Mouse (Mus musculus): ENCODE measurements around the gene Pnkd. TPM values are rescaled to one million over a fixed set of nuclear protein-coding genes. Genes with fewer than 3 reads are reported as not detected.

The Pnkd gene
- total and polyA plus RNA-seq, 2 experiments from 2014 or later = 116 to 135 TPM

GRCm38 (mm10) chr1:74302835-74303234, 18.1 kb downstream of the Pnkd start:
- H3K4me3 ChIP-seq (ENCODE audit: low read depth, low read length) = no peak overlapping the region
- 78% methylated on average over 2 of the region's 2 CpGs for WGBS
- TF ChIP-seq CTCF (IDR thresholded peaks at IDR 0.05) = no peak
- no peak overlapping the region for H3K9ac ChIP-seq (replicated peaks; ENCODE audit: low read length, poor library complexity, severe bottlenecking)
- no peak overlapping the region for H3K4me2 ChIP-seq (ENCODE audit: low read depth, low read length, poor library complexity, severe bottlenecking)
- peaks cover 9% of the 10 kb centered on the region for H3K27me3 ChIP-seq (ENCODE audit: insufficient read depth, low read length)
- H3K4me1 ChIP-seq (ENCODE audit: insufficient read depth, low read length) = 0 out of 2 replicates have a peak, but pooled peaks cover 3% of the 10 kb centered on the region
- H3K36me3 ChIP-seq (ENCODE audit: insufficient read depth, low read length) = peaks cover 3% of the 10 kb centered on the region; the same call in 1 of the 2 replicates
- H3K27ac ChIP-seq (ENCODE audit: low read depth, low read length) = no peak overlapping the region
- H3K9me3 ChIP-seq (ENCODE audit: low read length) = no peaks in the 10 kb centered on the region
- DNase-seq (ENCODE audit: low spot score) (no peak), ATAC-seq (ENCODE audit: low FRiP score) (no peak)

- Histone ChIP-seq H3K27me3 (ENCODE audit: insufficient read depth, low read length) (peaks cover 9% of the 10 kb centered on the region), H3K9me3 (ENCODE audit: low read length) (no peaks in the 10 kb centered on the region), H3K27ac (ENCODE audit: low read depth, low read length) (peak overlapping the region; percentile 39; the same call in 1 of the 2 replicates), H3K36me3 (ENCODE audit: insufficient read depth, low read length) (0 out of 2 replicates have a peak, but pooled peaks cover 3% of the 10 kb centered on the region), H3K4me3 (ENCODE audit: low read depth, low read length) (peak overlapping the region; percentile 41), H3K9ac (replicated peaks; ENCODE audit: low read length, poor library complexity, severe bottlenecking) (peak overlapping the region; percentile 51), H3K4me2 (ENCODE audit: low read depth, low read length, poor library complexity, severe bottlenecking) (peak overlapping the region; percentile 56), H3K4me1 (ENCODE audit: insufficient read depth, low read length) (0 out of 2 replicates have a peak, but pooled peaks cover 3% of the 10 kb centered on the region)
- WGBS = 4% methylated on average over 38 of the region's 56 CpGs
- no peak; the same call in 1 of the 2 replicates for TF ChIP-seq CTCF (IDR thresholded peaks at IDR 0.05)
- DNase-seq (ENCODE audit: low spot score) = peak; percentile 36
- peak; percentile 85 for ATAC-seq (ENCODE audit: low FRiP score)
Measured at GRCm38 (mm10) chr1:74303509-74304338, 19.0 kb downstream of the Pnkd start.

GRCm38 (mm10) chr1:74304339-74304790, 19.6 kb downstream of the Pnkd start:
- 27% methylated on average over 12 of the region's 12 CpGs for WGBS
- H3K9me3 ChIP-seq (ENCODE audit: low read length) = no peaks in the 10 kb centered on the region
- H3K4me2 ChIP-seq (ENCODE audit: low read depth, low read length, poor library complexity, severe bottlenecking) = peak overlapping the region; percentile 56
- peak overlapping the region; percentile 41 for H3K4me3 ChIP-seq (ENCODE audit: low read depth, low read length)
- no peaks in the 10 kb centered on the region for H3K36me3 ChIP-seq (ENCODE audit: insufficient read depth, low read length)
- peak overlapping the region; percentile 51 for H3K9ac ChIP-seq (replicated peaks; ENCODE audit: low read length, poor library complexity, severe bottlenecking)
- ATAC-seq (ENCODE audit: low FRiP score) (no peak), DNase-seq (ENCODE audit: low spot score) (no peak)
- no peak for TF ChIP-seq CTCF (IDR thresholded peaks at IDR 0.05)
- H3K4me1 ChIP-seq (ENCODE audit: insufficient read depth, low read length) = 0 out of 2 replicates have a peak, but pooled peaks cover 3% of the 10 kb centered on the region
- peaks cover 9% of the 10 kb centered on the region for H3K27me3 ChIP-seq (ENCODE audit: insufficient read depth, low read length)
- H3K27ac ChIP-seq (ENCODE audit: low read depth, low read length) = peak overlapping the region; percentile 39; the same call in 1 of the 2 replicates

- 86% methylated on average over 4 of the region's 4 CpGs for WGBS
Measured at GRCm38 (mm10) chr1:74304946-74305345, 20.2 kb downstream of the Pnkd start.

GRCm38 (mm10) chr1:74305522-74305921, 20.8 kb downstream of the Pnkd start, which contains the start of gene Tmbim1:
TSS of gene Tmbim1 (minus strand) at chr1:74305622.
- DNase-seq (ENCODE audit: low spot score) (no peak), ATAC-seq (ENCODE audit: low FRiP score) (no peak)
- no peak for TF ChIP-seq CTCF (IDR thresholded peaks at IDR 0.05)
- H3K27ac ChIP-seq (ENCODE audit: low read depth, low read length) = no peak within 1 kb of the TSS
- H3K9ac ChIP-seq (replicated peaks; ENCODE audit: low read length, poor library complexity, severe bottlenecking) = no peak within 1 kb of the TSS
- 94% methylated on average over 2 of the region's 2 CpGs for whole genome bisulfite sequencing
- H3K4me2 ChIP-seq (ENCODE audit: low read depth, low read length, poor library complexity, severe bottlenecking) = no peak within 1 kb of the TSS
- H3K9me3 ChIP-seq (ENCODE audit: low read length) = no peaks in the 10 kb centered on the region
- H3K27me3 ChIP-seq (ENCODE audit: insufficient read depth, low read length) = peaks cover 9% of the 10 kb centered on the region
- no peaks in the 10 kb centered on the region for H3K36me3 ChIP-seq (ENCODE audit: insufficient read depth, low read length)
- H3K4me3 ChIP-seq (ENCODE audit: low read depth, low read length) = no peak within 1 kb of the TSS
- 0 out of 2 replicates have a peak, but pooled peaks cover 3% of the 10 kb centered on the region for H3K4me1 ChIP-seq (ENCODE audit: insufficient read depth, low read length)

More at GRCm38 (mm10) chr1:74304946-74305345, 20.2 kb downstream of the Pnkd start:
- H3K27ac ChIP-seq (ENCODE audit: low read depth, low read length) = no peak overlapping the region
- no peaks in the 10 kb centered on the region for H3K9me3 ChIP-seq (ENCODE audit: low read length)
- peaks cover 9% of the 10 kb centered on the region for H3K27me3 ChIP-seq (ENCODE audit: insufficient read depth, low read length)
- H3K9ac ChIP-seq (replicated peaks; ENCODE audit: low read length, poor library complexity, severe bottlenecking) = no peak overlapping the region
- no peaks in the 10 kb centered on the region for H3K36me3 ChIP-seq (ENCODE audit: insufficient read depth, low read length)
- TF ChIP-seq CTCF (IDR thresholded peaks at IDR 0.05) = no peak
- no peak for ATAC-seq (ENCODE audit: low FRiP score)
- H3K4me2 ChIP-seq (ENCODE audit: low read depth, low read length, poor library complexity, severe bottlenecking) = no peak overlapping the region
- no peak overlapping the region for H3K4me3 ChIP-seq (ENCODE audit: low read depth, low read length)
- DNase-seq (ENCODE audit: low spot score) = no peak
- 0 out of 2 replicates have a peak, but pooled peaks cover 3% of the 10 kb centered on the region for H3K4me1 ChIP-seq (ENCODE audit: insufficient read depth, low read length)

GRCm38 (mm10) chr1:74307146-74307545, 22.4 kb downstream of the Pnkd start:
- DNase-seq (ENCODE audit: low spot score) (no peak), ATAC-seq (ENCODE audit: low FRiP score) (no peak)
- TF ChIP-seq CTCF (IDR thresholded peaks at IDR 0.05) = no peak
- Histone ChIP-seq H3K9me3 (ENCODE audit: low read length) (no peaks in the 10 kb centered on the region), H3K36me3 (ENCODE audit: insufficient read depth, low read length) (no peaks in the 10 kb centered on the region), H3K4me3 (ENCODE audit: low read depth, low read length) (no peak overlapping the region), H3K9ac (replicated peaks; ENCODE audit: low read length, poor library complexity, severe bottlenecking) (no peak overlapping the region), H3K4me1 (ENCODE audit: insufficient read depth, low read length) (0 out of 2 replicates have a peak, but pooled peaks cover 3% of the 10 kb centered on the region), H3K4me2 (ENCODE audit: low read depth, low read length, poor library complexity, severe bottlenecking) (no peak overlapping the region), H3K27ac (ENCODE audit: low read depth, low read length) (no peak overlapping the region), H3K27me3 (ENCODE audit: insufficient read depth, low read length) (peaks cover 9% of the 10 kb centered on the region)
- 91% methylated on average over 1 of the region's 1 CpGs for WGBS
